14 mouse cellular contexts compared by ENCODE assay signal in the genomic region with DNA sequence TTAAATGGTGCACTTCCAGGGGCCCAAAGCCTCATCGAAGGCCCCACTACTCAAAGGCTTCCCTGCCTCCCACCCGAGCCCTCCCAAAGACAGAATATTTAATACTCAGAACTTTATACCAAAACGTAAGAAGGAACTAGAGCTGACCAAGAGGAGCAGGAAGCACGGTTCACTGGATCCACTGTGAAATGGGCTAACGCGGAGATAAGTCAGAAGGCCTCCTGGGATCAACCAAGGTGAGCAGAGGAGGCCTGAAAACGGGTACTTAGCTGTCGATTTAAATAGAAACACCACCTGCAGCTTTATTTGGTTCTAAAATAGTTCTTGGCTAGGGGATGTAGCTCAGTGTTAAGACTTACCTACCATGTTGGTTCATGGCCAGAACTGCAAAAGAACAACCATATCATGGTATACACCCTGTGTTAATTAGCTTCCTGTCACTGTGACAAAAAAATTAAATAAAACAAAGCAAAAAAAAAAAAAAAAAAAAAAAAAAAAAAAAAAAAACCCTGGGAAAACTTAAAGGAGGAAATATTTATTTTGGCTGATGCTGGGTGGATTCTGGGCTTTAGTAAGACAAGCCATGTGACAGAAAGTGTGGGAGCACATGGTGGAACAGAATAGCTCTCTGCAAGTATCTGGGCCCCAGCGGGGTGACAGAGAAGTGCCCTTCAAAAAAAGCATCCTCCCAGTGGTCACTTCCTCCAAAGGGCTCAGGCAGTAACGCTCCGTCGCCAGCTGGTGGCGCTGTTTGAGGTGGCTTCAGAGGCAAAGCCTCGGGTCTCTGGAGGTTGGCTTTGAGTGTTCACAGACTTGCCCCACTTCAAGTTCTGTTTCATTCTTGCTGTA.
DNase-seq lines count a peak whose midpoint lies in the region; ATAC-seq and TF ChIP-seq lines count a peak whose summit lies in the region.
"Had no signal": no experiment of that assay in that cellular context is flagged by ENCODE, and none has a peak within 500 bp of the region (broad histone marks: within the 10 kb centered on the region; RNA-seq: fewer than 3 reads in every experiment).

No protein-coding gene starts in this region.

- no peak overlapping the region for H3K4me3 ChIP-seq in liver, adult 2 months (ENCODE audit: insufficient read depth, low read depth, low read length)
- no peak overlapping the region for H3K4me3 ChIP-seq in liver, embryonic 11.5 days (ENCODE audit: low read depth, low read length)
- no peak overlapping the region for H3K4me3 ChIP-seq in ES-Bruce4 (ENCODE audit: low read depth, low read length)
- H3K4me3 ChIP-seq: erythroblast, embryonic 14.5 days; intestine, embryonic 15.5 days; midbrain, embryonic 13.5 days; neural tube, embryonic 15.5 days had no signal

- H3K36me3 ChIP-seq in liver, adult 2 months (ENCODE audit: control insufficient read depth, insufficient read depth, low read length) = no peaks in the 10 kb centered on the region
- no peaks in the 10 kb centered on the region for H3K36me3 ChIP-seq in liver, embryonic 11.5 days (ENCODE audit: control insufficient read depth, insufficient read depth, low read length)
- no peaks in the 10 kb centered on the region for H3K36me3 ChIP-seq in ES-Bruce4 (ENCODE audit: control insufficient read depth, insufficient read depth, low read length, poor library complexity, severe bottlenecking)
- H3K36me3 ChIP-seq: intestine, embryonic 15.5 days; midbrain, embryonic 13.5 days; neural tube, embryonic 15.5 days had no signal

- 82% methylated on average over 14 of the region's 14 CpGs for WGBS in liver, adult 2 months
- 74% methylated on average over 14 of the region's 14 CpGs for WGBS in liver, embryonic 11.5 days

- no peaks in the 10 kb centered on the region for H3K79me2 ChIP-seq in liver, adult 2 months (ENCODE audit: control insufficient read depth, insufficient read depth, low read length)

- no peak for TF ChIP-seq POLR2A in liver, adult 2 months (IDR thresholded peaks at IDR 0.05; ENCODE audit: extremely low read depth, insufficient read depth, low read length)
- no peak for TF ChIP-seq POLR2A in ES-Bruce4 (IDR thresholded peaks at IDR 0.05; ENCODE audit: insufficient read depth, low read length)

- no peak overlapping the region for H3K9ac ChIP-seq in liver, adult 2 months (ENCODE audit: low read depth, low read length)
- H3K9ac ChIP-seq in liver, embryonic 11.5 days (ENCODE audit: low read depth, low read length) = no peak overlapping the region
- H3K9ac ChIP-seq in ES-Bruce4 (ENCODE audit: low read depth, poor library complexity, severe bottlenecking) = no peak overlapping the region
- H3K9ac ChIP-seq: intestine, embryonic 15.5 days; midbrain, embryonic 13.5 days; neural tube, embryonic 15.5 days had no signal

- no peaks in the 10 kb centered on the region for H3K9me3 ChIP-seq in liver, embryonic 11.5 days (ENCODE audit: control insufficient read depth, low read length)
- no peaks in the 10 kb centered on the region for H3K9me3 ChIP-seq in ES-Bruce4 (replicated peaks; ENCODE audit: control insufficient read depth, insufficient read depth, low read length, poor library complexity, severe bottlenecking)
- H3K9me3 ChIP-seq: intestine, embryonic 15.5 days; midbrain, embryonic 13.5 days; neural tube, embryonic 15.5 days had no signal

- no peak overlapping the region for H3K27ac ChIP-seq in liver, adult 2 months (replicated peaks; ENCODE audit: insufficient read depth, low read depth, low read length)
- H3K27ac ChIP-seq in liver, embryonic 11.5 days (ENCODE audit: low read depth, low read length) = no peak overlapping the region
- no peak overlapping the region for H3K27ac ChIP-seq in ES-Bruce4 (ENCODE audit: insufficient read depth, low read length)
- H3K27ac ChIP-seq: intestine, embryonic 15.5 days; midbrain, embryonic 13.5 days; neural tube, embryonic 15.5 days had no signal

- H3K4me1 ChIP-seq in liver, adult 2 months (ENCODE audit: control insufficient read depth, insufficient read depth, low read length) = peaks cover 1% of the 10 kb centered on the region; the same call in 1 of the 2 replicates
- H3K4me1 ChIP-seq in liver, embryonic 11.5 days (replicated peaks; ENCODE audit: control insufficient read depth, insufficient read depth, low read length) = peaks cover 3% of the 10 kb centered on the region; the same call in 1 of the 2 replicates
- no peaks in the 10 kb centered on the region for H3K4me1 ChIP-seq in ES-Bruce4 (ENCODE audit: control insufficient read depth, insufficient read depth, low read length)
- H3K4me1 ChIP-seq: intestine, embryonic 15.5 days; neural tube, embryonic 15.5 days had no signal

- no peak for TF ChIP-seq EP300 in ES-Bruce4 (IDR thresholded peaks at IDR 0.05; ENCODE audit: insufficient read depth, low read depth, low read length)

- no peaks in the 10 kb centered on the region for H3K27me3 ChIP-seq in liver, adult 2 months (ENCODE audit: control insufficient read depth, insufficient read depth, low read length)
- no peaks in the 10 kb centered on the region for H3K27me3 ChIP-seq in liver, embryonic 11.5 days (replicated peaks; ENCODE audit: control insufficient read depth, insufficient read depth, low read length)
- H3K27me3 ChIP-seq in ES-Bruce4 (ENCODE audit: control insufficient read depth, insufficient read depth, low read length, poor library complexity, severe bottlenecking) = no peaks in the 10 kb centered on the region
- H3K27me3 ChIP-seq: intestine, embryonic 15.5 days; midbrain, embryonic 13.5 days; neural tube, embryonic 15.5 days had no signal

- DNase-seq in liver, adult 2 months (ENCODE audit: extremely low read depth, low read depth, low spot score) = no peak
- no peak for DNase-seq in liver, embryonic 11.5 days (ENCODE audit: low spot score)
- peak; percentile 45 to 65 for DNase-seq in spleen, postnatal 14 days (ENCODE audit: low spot score in 2 of 2)
- DNase-seq in retina, embryonic 14.5 days (ENCODE audit: low spot score) = no peak
- DNase-seq in left cerebral cortex, adult 18-20 months (ENCODE audit: low spot score in 2 of 2) = no peak
- DNase-seq in adrenal gland, postnatal 14 days = no peak
- DNase-seq: adrenal gland, postnatal 36 days; gastrocnemius, postnatal 10 days had no signal

- no peak overlapping the region for H3K4me2 ChIP-seq in liver, embryonic 11.5 days
- H3K4me2 ChIP-seq: intestine, embryonic 15.5 days; midbrain, embryonic 13.5 days; neural tube, embryonic 15.5 days had no signal

- no peak for ATAC-seq in liver, embryonic 11.5 days (replicated peaks; ENCODE audit: low FRiP score)
- ATAC-seq in erythroblast, adult 5-6 weeks (replicated peaks; ENCODE audit: low FRiP score, poor library complexity, severe bottlenecking) = 0 out of 2 replicates have a peak, but pooled peaks have one; percentile 15
- ATAC-seq: intestine, embryonic 15.5 days; midbrain, embryonic 13.5 days had no signal

- peak; percentile 30; the same call in 1 of the 2 replicates for TF ChIP-seq CTCF in liver, adult 2 months (IDR thresholded peaks at IDR 0.05; ENCODE audit: low read depth, low read length)
- TF ChIP-seq CTCF in ES-Bruce4 (IDR thresholded peaks at IDR 0.05; ENCODE audit: low read depth, low read length) = peak; percentile 66

Comparison
In these comparisons a context has a peak if more than half of its experiments do, and no peak if none do; other contexts are left out.
1. DNase-seq: peak in spleen, postnatal 14 days (2 of 2); none in liver, adult 2 months (single experiment), liver, embryonic 11.5 days (single experiment), retina, embryonic 14.5 days (single experiment), left cerebral cortex, adult 18-20 months (0 of 2) and adrenal gland, postnatal 14 days (single experiment).